Mouse (Mus musculus) heart, embryonic 11.5 days (tissue): ENCODE results near the gene Foxo6. TPM values are rescaled to one million over a fixed set of nuclear protein-coding genes. Genes with fewer than 3 reads are reported as not detected.
A peak's percentile ranks its signal among the peaks of the same experiment; 100 is the strongest.

Source experiments
- ATAC-seq: fragments of 200-750 bp; cut with Nextera tagmentation; replicated peaks from 2 replicates; pipeline ENCODE4 v1.8.0; 2017; ENCODE audit warnings: moderate library complexity; ENCODE audit not compliant: insufficient number of reproducible peaks, low FRiP score, low TSS enrichment
- H3K27ac ChIP-seq: fragments of 300-500 bp; sonication (generic); 2 replicates; pipeline ENCODE4 v1.5.1; 2014; ENCODE audit warnings: mild to moderate bottlenecking, low read depth, low read length
- H3K27me3 ChIP-seq: fragments of 300-500 bp; sonication (generic); 2 replicates; pipeline ENCODE4 v1.6.1; 2014; ENCODE audit warnings: mild to moderate bottlenecking, low read length, mixed read lengths; ENCODE audit not compliant: control insufficient read depth, insufficient read depth
- H3K36me3 ChIP-seq: fragments of 300-500 bp; sonication (generic); 2 replicates; pipeline ENCODE4 v1.6.1; 2014; ENCODE audit warnings: mild to moderate bottlenecking, low read length, moderate library complexity, mixed read lengths; ENCODE audit not compliant: control insufficient read depth, insufficient read depth
- H3K4me1 ChIP-seq: fragments of 300-500 bp; sonication (generic); 2 replicates; pipeline ENCODE4 v1.6.1; 2014; ENCODE audit warnings: low read length; ENCODE audit not compliant: control insufficient read depth, insufficient read depth
- H3K4me2 ChIP-seq: fragments of 300-500 bp; sonication (generic); 2 replicates; pipeline ENCODE4 v1.6.1; 2014; ENCODE audit warnings: mild to moderate bottlenecking, moderate library complexity
- H3K4me3 ChIP-seq: fragments of 300-500 bp; sonication (generic); 2 replicates; pipeline ENCODE4 v1.5.1; 2014; ENCODE audit warnings: low read depth, low read length
- H3K9ac ChIP-seq: fragments of 300-500 bp; sonication (generic); 2 replicates; pipeline ENCODE4 v1.6.1; 2014; ENCODE audit warnings: mild to moderate bottlenecking, low read depth, low read length, moderate library complexity
- H3K9me3 ChIP-seq: fragments of 300-500 bp; sonication (generic); replicated peaks from 2 replicates; pipeline ENCODE4 v1.6.1; 2016; ENCODE audit warnings: low read length; ENCODE audit not compliant: control insufficient read depth
- WGBS: fragments of 180-500 bp; shearing (Covaris S2); extraction: QIAGEN DNeasy Blood & Tissue Kit; methylation state at CpG from one replicate; pipeline ENCODE4 v1.1.7; 2014; ENCODE audit not compliant: insufficient replicate concordance; 5-methylcytosine and 5-hydroxymethylcytosine counted together
- polyA plus RNA-seq: library from polyadenylated mRNA; unstranded; fragments of >200 nt; fragmentation: Nextera tagmentation; extraction: Ambion mirVana; gene quantifications from 2 replicates; pipeline ENCODE4 v1.2.1, GENCODE M21; 2014

The Foxo6 gene
- polyA plus RNA-seq, result 0.21 and 0.29 TPM in 2 replicates

- Histone ChIP-seq H3K27ac (no peak within 1 kb of the TSS), H3K4me3 (peak within 1 kb of the TSS; percentile 68), H3K27me3 (peaks cover 56% of the 10 kb centered on the region), H3K9me3 (no peaks in the 10 kb centered on the region), H3K4me1 (peaks cover 25% of the 10 kb centered on the region), H3K36me3 (no peaks in the 10 kb centered on the region), H3K9ac (peak within 1 kb of the TSS; percentile 69), H3K4me2 (peak within 1 kb of the TSS; percentile 100)
- under 1% methylated on average over 78 of the region's 99 CpGs for WGBS
- peak; percentile 85 for ATAC-seq
Measured at GRCm38 (mm10) chr4:120287290-120288111, at the start of gene Foxo6. Gene Foxo6 (minus strand): TSS chr4:120287349.

- peaks cover 2% of the 10 kb centered on the region for H3K4me1 ChIP-seq
- H3K27me3 ChIP-seq, result no peaks in the 10 kb centered on the region; the same call in 1 of the 2 replicates
- WGBS, result 92% methylated on average over 4 of the region's 4 CpGs
- no peak for ATAC-seq
- no peak overlapping the region for H3K4me3 ChIP-seq
- H3K9me3 ChIP-seq, result no peaks in the 10 kb centered on the region
- no peaks in the 10 kb centered on the region for H3K36me3 ChIP-seq
- H3K27ac ChIP-seq, result no peak overlapping the region
- H3K4me2 ChIP-seq, result no peak overlapping the region
- H3K9ac ChIP-seq, result no peak overlapping the region
Measured at GRCm38 (mm10) chr4:120334316-120334715, 47.2 kb upstream of the Foxo6 start.

DNA sequence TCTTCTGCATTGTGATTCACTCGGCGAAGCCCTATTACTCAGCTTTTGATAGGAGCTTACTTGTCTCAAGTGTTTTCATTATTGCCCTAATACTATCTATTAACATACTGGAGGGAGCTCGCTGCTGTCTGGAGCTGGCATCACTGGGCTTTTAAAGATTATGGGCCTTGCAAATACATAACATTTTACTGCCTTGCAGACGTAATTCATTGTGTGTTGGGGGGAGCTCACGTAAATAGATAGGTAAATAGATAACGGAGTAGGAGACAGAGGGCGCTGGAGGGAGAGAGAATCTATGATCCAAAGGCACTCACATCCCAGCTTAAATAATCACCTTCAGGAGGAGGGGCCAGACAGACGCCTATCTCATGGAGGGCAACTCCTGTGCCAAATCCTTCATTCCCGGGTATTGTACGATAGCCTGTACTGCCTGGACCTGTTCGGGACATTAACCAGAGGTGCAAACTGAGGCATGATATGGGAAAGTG lies 45.8 kb upstream of the Foxo6 start:
- Histone ChIP-seq H3K4me2 (no peak overlapping the region), H3K9me3 (no peaks in the 10 kb centered on the region), H3K9ac (no peak overlapping the region), H3K4me1 (no peaks in the 10 kb centered on the region; the same call in 1 of the 2 replicates), H3K4me3 (no peak overlapping the region), H3K27ac (no peak overlapping the region), H3K36me3 (no peaks in the 10 kb centered on the region), H3K27me3 (peaks cover 4% of the 10 kb centered on the region)
- 33% methylated on average over 11 of the region's 11 CpGs for WGBS
- no peak for ATAC-seq

GRCm38 (mm10) chr4:120332405-120332933 lies 45.3 kb upstream of the Foxo6 start:
- Histone ChIP-seq H3K9ac (no peak overlapping the region), H3K4me1 (no peaks in the 10 kb centered on the region; the same call in 1 of the 2 replicates), H3K4me2 (no peak overlapping the region), H3K36me3 (no peaks in the 10 kb centered on the region), H3K27me3 (peaks cover 4% of the 10 kb centered on the region), H3K27ac (no peak overlapping the region), H3K9me3 (no peaks in the 10 kb centered on the region), H3K4me3 (no peak overlapping the region)
- no peak for ATAC-seq
- 46% methylated on average over 7 of the region's 7 CpGs for WGBS

GRCm38 (mm10) chr4:120331992-120332391 lies 44.8 kb upstream of the Foxo6 start:
- 83% methylated on average over 7 of the region's 7 CpGs for WGBS
- Histone ChIP-seq H3K9me3 (no peaks in the 10 kb centered on the region), H3K4me2 (no peak overlapping the region), H3K4me1 (no peaks in the 10 kb centered on the region; the same call in 1 of the 2 replicates), H3K27ac (no peak overlapping the region), H3K4me3 (no peak overlapping the region), H3K9ac (no peak overlapping the region), H3K36me3 (no peaks in the 10 kb centered on the region), H3K27me3 (peaks cover 4% of the 10 kb centered on the region)
- ATAC-seq, result no peak

- Histone ChIP-seq H3K4me2 (no peak overlapping the region), H3K27me3 (peaks cover 4% of the 10 kb centered on the region), H3K4me1 (no peaks in the 10 kb centered on the region; the same call in 1 of the 2 replicates), H3K27ac (no peak overlapping the region), H3K9ac (no peak overlapping the region), H3K9me3 (no peaks in the 10 kb centered on the region), H3K36me3 (no peaks in the 10 kb centered on the region), H3K4me3 (no peak overlapping the region)
- ATAC-seq, result no peak
- 89% methylated on average over 2 of the region's 2 CpGs for WGBS
Measured at GRCm38 (mm10) chr4:120331541-120331940, 44.4 kb upstream of the Foxo6 start.

- Histone ChIP-seq H3K4me2 (no peak overlapping the region), H3K9me3 (no peaks in the 10 kb centered on the region), H3K27me3 (peaks cover 22% of the 10 kb centered on the region), H3K9ac (no peak overlapping the region), H3K4me3 (no peak overlapping the region), H3K36me3 (no peaks in the 10 kb centered on the region), H3K4me1 (no peaks in the 10 kb centered on the region), H3K27ac (no peak overlapping the region)
- 51% methylated on average over 4 of the region's 4 CpGs for WGBS
- no peak for ATAC-seq
Measured at GRCm38 (mm10) chr4:120325748-120326147, 38.6 kb upstream of the Foxo6 start.

GRCm38 (mm10) chr4:120325051-120325450 lies 37.9 kb upstream of the Foxo6 start:
- Histone ChIP-seq H3K4me2 (no peak overlapping the region), H3K27ac (no peak overlapping the region), H3K36me3 (no peaks in the 10 kb centered on the region), H3K4me1 (no peaks in the 10 kb centered on the region), H3K4me3 (no peak overlapping the region), H3K9ac (no peak overlapping the region), H3K9me3 (no peaks in the 10 kb centered on the region), H3K27me3 (peaks cover 22% of the 10 kb centered on the region)
- WGBS, result 76% methylated on average over 6 of the region's 6 CpGs
- ATAC-seq, result no peak
